Mouse (Mus musculus) mouse trophoblast stem cell (cell line): ENCODE results near the gene Cacnb1.

ENCODE experiments used
- in situ Hi-C, 2 experiments: fragments of 300-500 bp; cut with MseI, MboI; formaldehyde crosslinking; loops; 2 replicates in 1 of 2; 3 replicates in 1 of 2; pipeline ENCODE4 v1.15.1; 2025

Cacnb1 gene

DNA sequence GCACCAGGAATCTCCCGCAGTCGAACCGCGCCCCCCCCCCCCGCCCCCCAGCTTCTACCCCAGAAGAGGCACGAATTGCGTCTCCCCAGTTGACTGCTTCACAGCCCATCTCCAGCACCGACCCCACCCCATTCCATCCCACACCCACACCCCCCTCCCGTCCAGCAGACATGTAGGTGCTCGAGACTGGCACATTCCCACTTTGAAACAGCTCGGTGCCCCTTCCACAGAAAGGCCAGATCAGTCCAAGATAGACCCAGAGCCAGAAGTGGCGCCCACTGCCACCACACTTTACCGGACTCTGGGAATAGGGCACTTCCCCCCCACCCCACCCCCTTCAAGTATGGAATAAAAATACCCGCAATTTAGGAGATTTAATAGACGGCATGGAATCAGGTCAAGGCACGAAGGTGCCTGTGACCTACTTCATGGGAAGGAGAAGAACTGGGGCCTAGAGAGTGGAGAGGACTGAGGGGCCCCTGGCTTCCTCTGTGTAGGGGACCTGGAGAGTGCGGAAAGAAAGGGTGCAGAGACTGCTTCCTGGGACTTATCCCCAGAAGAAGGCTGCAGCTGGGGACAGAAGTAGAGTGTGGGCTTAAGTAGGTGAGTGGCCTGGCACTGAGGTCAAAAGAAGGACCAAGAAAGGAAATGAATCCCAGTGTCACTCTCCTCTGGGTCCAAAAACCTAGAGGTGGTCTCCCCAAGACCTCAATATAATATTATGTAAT, 35.9 kb downstream of the Cacnb1 start:
- in situ Hi-C loops = loop anchor here (5.0 kb wide), 1 partner anchor 50 kb away; no protein-coding TSS in a partner anchor

DNA sequence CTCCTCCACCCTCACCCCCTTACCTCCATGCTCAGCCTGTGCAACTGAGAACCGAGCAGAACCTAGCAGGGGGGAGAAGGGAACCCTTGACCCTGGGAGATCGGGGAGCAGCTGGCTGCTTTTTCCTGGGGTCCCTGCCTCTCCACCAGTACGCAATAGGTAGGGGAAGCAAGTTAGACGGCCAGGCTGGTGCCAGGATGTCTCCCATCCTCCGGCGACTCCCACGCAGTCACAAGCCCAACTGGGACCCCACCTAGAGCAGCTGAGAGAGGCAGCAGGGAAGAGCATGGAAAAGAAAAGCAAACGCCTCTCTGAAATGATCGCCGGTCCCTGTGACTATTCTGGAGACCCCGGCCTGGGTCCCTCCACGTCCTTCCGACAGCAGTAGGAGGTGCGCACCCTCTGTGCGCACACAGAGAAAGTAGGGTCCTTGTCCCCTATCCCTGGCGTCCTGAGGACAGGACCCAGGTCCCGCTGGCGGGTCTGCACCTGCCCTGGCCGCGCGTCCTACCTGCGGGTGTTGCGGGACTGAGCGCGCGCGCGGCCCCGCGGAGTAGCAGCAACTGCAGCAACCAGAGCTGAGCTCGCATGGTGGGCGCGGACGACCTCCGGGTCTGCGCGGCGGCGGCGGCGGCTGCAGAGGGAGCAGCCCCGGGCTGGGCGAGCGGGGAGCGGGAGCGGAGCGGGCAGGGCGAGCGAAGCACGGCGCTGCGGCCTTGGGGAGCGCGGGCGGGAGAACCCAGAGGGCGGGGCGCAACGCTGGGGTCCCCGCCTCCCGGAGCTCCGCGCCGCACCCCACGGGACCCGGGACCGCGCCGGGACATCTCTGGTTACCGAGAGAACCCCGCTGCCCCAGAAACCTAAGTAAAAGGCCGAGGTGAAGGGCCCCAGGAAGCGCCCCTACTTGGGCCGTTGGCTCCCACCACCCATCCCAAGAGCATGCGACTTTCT, 36.8 kb downstream of the Cacnb1 start, which contains the start of gene Plxdc1:
Plxdc1 (minus strand) TSS at position 718 of the 951 bp plus-strand sequence.
- in situ Hi-C loops = loop anchor here (5.0 kb wide), 1 partner anchor 49 kb away; no protein-coding TSS in a partner anchor

DNA sequence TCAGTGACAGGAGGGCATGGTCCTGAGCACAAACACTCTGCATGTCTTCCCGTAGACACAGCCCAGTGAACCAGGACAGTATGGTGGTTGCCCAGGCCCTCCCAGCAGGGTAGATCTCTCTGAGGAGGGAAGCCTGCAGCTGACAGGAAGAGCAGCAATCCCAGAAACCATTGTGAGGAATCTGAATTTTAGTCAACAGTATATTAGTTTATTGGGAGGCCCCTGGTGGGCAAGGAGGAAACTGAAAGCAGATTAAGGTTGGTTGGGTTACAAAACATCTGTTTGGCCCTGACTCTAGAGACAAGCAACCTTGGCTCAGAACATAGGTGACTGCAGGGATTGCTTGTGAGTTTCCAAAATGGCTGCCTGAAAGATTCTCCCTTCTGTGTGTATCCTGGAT, 38.9 kb downstream of the Cacnb1 start:
- in situ Hi-C loops = no loop called here

DNA sequence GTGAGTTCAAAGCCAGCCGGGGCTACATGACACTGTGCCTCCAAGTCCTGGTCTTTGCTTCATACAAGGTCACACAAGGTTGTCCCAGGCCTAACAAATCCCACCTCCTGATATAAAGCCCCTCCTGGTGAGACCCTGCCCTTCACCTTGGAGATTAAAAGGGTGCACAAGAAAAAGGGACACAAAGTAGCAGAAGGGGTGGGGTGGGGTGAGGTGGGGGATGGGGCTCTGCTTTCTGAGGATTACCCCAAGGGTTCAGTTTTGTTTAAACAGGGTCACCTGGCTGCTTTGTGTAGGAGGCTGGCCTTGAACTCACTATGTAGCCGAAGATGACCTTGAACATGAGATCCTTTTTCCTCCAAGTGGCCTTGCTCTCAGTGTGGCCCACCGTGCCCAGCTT, 39.3 kb downstream of the Cacnb1 start:
- in situ Hi-C loops = no loop called here

DNA sequence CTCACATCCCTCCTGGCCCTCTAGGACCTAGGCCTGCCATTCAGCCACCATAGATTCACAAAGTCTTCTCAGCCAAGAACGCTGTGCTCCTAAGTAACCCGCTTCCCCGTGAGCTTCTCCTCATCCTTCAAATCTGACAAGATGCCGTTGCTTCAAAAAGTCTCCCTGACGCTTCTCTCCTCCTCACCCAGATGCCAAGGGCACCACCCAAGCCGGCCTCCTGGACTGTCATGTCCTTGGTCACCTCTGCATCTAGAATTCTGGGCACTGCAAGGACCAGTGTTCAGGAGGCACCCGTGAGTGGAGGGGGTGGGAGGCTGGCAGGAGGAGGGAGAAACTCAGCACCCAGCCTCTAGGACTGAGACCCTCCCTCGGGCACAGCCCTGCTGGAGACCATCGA, 40.1 kb downstream of the Cacnb1 start:
- in situ Hi-C loops = no loop called here

DNA sequence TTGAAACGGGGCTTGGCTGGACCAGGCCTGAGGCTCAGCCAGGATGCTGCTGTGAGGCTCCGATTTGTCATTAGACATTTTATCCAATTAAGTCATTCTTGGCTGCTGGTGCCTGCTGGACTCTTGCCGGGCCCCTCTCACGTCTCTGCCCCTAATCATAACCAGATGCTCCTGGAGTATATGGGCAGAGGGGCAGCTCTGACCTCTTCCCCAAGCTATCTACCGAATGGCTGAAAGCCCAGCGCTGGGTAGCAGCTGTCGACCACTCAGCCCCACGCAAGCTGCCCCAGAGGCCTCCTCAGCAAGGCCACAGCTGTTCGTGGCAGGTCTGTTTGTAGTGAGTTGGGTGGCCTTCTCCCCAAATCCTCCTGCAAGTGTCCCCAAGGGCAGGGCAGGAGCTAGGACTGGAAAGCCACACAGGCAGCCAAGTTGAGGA, 42.3 kb downstream of the Cacnb1 start:
- in situ Hi-C loops = no loop called here

DNA sequence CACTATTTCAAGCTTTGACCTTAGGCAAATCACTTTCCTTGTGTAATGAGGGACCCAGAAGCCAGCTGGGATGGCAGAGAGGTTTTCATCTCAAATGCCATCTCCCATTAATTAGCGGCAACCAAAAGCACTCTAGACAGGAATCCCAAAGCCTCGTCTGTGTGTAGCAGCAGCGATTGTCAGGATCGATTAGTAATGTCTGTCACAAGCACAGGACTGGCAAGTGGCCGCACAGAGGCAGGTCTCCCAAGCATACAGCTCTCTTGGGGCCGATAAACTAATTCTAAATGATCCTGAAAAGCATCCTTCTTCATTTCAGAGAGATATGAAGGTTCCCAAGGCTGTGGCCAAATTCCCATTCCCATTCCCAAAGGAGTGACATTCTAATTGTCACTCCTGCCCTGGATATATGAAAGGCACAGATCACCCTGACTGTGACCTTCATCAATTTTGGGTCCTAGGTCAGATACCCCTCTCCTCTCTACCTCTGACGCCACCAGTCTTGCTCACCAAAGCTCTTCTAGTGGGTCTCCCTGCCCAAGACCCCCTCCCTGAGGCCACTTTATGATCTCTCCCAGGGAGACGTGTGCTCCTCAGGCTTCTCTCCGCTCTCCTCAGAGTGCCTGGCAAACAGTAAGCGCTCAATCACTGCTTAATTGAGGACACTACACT, 42.9 kb downstream of the Cacnb1 start:
- in situ Hi-C loops = no loop called here

DNA sequence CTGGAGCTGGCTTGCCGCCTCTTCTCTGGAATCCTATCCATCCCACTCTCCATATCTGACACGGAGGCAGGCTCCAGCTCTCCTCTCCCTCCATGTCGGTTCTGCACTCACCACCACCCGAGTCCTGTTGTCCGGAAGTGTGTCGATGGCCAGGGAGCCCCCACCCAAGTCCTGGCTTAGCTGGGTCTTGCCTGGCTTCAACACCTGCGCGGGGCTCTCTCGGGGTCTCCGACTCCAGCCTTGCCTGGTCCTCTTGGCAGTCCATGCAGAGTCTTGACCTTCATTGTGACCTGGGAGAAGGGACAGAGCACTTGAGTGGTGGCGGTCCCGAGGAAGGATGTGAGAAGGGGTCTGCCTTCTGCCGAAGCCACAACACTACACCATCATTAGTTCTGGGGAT, 44.4 kb downstream of the Cacnb1 start:
- in situ Hi-C loops = no loop called here

DNA sequence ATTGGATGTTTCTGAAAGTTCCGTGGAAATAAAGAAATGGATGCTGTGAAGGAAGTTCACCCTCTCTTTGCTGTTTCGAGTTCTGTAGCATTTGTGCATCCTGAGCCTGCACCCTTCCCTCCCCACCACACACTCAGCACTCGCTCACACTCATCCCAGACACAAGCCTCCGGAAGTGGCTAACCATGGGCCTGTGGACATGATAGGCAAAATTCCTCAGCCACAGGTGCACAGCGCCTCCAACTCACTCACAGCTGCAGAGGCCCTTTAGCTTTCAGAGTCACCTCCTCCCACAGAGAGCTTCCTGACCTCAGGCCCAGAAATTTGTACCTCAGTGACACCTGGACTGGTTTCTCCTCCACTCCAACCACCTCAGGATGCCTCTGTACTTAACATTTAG, 45.0 kb downstream of the Cacnb1 start:
- in situ Hi-C loops = no loop called here

DNA sequence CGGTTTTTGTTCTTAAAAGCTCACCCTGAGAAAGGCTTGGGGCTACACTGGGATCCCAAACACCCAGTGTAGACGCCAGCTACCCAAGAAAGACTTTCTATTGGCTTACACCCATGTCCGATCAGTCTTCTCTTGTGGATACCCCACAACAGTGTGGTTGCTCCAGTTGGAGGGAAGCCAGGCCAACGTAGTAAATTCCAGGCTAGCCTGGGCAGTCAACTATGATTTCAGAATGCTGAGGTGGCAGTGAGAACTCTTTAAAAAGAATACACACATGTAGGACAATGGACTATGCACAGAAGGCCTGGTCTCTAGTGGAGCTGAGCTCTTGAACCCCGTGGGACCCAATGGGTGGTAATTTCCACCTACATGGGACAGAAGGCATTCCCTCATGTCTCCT, 48.1 kb downstream of the Cacnb1 start:
- in situ Hi-C loops = loop anchor here in 1 of 2 experiments (5.0 kb wide), 1 partner anchor 67 kb away; no protein-coding TSS in a partner anchor

DNA sequence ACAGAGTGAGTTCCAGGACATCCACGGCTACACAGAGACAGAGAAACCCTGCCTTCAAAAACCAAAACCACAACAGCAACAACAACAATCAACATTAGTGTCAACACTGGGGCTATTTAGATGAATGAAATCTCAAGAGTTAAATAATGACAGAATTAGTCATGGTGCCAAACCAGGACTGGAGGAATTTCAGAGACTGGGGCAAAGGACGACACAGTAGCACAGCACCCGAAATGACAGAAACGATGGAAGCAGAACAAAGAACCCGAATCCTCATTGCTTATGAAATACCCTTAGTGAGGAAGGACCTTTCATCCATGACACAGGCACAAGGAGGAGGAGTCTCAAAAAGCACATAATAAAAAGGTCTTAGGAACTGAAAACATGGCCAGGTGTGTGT, 48.7 kb downstream of the Cacnb1 start:
- in situ Hi-C loops = loop anchor here in 1 of 2 experiments (5.0 kb wide), 1 partner anchor 67 kb away; no protein-coding TSS in a partner anchor

DNA sequence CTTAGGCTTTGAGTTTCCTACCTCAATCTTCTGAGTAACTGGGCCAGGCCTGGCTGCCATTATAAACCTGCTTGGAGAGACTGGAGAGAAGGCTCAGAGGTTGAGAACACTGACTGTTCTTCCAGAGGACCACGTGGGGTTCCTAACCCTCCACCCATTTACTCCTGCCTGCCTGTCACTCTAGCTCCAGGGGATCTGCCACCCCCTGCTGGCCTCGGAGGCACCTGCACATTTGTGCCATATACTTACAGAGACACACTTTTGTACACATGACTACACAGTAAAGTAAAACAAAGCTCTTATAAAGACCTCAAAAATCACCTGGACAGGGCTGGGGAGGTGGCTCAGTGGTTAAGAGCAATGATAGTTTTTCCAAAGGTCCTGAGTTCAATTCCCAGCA, 50.4 kb downstream of the Cacnb1 start:
- in situ Hi-C loops = loop anchor here in 1 of 2 experiments (5.0 kb wide), 1 partner anchor 65 kb away; no protein-coding TSS in a partner anchor

DNA sequence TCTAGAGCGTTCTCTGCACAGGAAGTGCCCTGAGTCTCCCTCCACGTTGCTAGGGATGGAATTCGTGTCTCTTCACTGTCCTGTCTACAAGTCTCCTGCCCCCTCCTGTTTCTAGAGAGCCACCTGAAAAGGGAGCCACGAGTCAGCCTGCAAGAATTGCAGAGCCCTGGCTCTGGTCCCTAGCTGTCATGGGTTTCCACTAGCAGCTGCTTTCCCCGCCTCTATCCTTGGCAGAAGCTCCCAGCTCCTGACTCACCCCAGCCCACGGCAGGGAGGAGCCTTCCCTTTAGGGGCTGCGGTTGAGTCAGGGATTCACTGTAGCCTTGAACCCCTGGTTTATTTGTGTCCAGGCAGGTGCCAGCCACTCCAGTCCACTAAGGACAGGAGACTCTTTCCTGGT, 51.6 kb downstream of the Cacnb1 start:
- in situ Hi-C loops = loop anchor here in 1 of 2 experiments (5.0 kb wide), 1 partner anchor 64 kb away; no protein-coding TSS in a partner anchor

DNA sequence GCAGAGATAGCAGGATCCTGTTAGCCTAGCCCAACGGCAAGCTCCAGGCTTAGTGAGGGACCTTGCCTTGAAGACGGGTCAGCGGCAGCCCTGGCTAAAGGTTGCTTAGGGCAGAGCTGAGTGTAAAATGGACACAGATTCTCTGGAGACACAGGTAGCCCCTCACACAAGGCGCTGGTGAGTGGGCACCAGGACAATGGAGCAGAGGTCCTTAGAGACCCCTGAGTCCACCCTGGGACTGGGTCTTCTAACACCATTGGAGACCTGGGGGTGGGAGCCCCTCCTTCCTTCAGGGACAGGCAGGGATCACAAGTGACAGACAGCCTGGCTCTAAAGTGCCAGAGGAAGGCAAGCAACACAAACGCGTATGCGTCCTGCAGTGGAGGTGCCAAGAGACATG, 52.1 kb downstream of the Cacnb1 start:
- in situ Hi-C loops = loop anchor here in 1 of 2 experiments (5.0 kb wide), 1 partner anchor 63 kb away; no protein-coding TSS in a partner anchor

DNA sequence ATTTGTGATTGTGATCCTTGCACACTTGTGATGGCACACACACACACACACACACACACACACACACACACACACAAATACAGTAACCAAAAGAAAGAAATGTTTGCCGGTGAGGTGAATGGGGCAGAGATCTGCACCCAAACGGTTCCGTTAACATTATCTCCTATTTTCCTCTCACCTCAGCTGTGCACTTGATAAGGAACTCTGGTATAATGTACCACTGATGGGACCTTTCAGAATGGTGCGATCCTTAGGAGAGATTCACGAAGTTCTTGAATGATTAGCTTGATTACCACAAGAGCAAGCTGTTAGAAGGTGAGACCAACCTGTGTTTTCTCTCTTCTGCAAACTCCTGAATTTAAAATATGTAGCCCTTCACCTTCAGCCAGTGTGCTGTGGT, 54.4 kb downstream of the Cacnb1 start:
- in situ Hi-C loops = no loop called here

DNA sequence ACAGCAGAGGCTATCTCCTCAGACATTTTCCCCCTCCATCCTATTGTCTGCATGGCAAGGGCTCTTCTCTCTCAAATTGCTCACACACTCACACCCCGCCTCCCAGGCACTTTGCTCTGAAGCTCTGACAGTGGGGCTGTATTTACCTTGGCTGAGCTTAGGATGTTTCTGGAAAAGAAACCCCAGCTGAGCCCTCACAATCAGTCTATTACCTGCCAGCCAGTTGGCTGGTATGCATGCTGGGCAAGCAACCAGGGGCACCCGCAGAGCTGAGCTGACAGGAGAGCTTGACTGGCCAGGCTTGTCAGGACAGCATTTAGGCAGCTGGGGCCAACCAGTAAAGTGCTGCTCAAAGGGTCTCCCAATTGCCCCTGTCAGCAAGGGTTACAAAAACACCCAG, 55.7 kb downstream of the Cacnb1 start:
- in situ Hi-C loops = no loop called here

DNA sequence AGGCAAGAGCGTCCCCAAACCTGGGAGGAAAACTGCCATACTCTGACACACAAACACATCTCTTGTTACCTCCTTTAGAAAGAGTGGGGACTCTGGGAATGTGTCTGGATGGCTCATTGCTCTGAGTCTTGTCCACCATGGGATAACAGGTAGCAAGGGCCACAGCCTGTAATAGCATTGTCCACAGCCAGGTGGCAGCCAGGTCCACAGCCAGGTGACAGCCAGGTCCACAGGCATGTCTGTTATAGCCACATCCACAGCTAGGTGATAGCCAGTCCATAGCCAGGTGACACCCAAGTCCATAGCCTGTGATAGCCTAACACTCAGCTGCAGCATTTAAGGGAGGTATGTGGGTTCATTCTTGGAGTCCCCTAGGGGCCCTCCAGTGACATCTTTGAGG, 61.9 kb downstream of the Cacnb1 start:
- in situ Hi-C loops = no loop called here

DNA sequence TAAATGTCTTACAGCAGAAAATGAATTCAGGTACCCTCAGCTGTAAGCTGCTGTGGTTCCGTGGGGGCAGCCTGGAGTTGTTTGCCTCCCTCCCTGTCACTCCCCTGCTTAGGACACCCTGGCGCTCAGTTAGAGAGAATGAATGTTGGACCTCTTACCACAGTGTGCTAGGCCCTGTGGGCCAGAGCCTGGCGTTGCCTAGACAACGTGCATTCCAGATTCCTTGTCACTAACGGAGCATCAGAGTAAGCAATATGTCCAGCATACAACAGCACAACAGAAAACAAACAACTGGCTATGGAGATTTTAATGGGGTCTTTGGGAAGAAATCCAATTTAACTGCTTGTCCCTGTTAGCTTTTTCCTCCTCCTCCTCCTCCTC, 63.5 kb downstream of the Cacnb1 start:
- in situ Hi-C loops = no loop called here

DNA sequence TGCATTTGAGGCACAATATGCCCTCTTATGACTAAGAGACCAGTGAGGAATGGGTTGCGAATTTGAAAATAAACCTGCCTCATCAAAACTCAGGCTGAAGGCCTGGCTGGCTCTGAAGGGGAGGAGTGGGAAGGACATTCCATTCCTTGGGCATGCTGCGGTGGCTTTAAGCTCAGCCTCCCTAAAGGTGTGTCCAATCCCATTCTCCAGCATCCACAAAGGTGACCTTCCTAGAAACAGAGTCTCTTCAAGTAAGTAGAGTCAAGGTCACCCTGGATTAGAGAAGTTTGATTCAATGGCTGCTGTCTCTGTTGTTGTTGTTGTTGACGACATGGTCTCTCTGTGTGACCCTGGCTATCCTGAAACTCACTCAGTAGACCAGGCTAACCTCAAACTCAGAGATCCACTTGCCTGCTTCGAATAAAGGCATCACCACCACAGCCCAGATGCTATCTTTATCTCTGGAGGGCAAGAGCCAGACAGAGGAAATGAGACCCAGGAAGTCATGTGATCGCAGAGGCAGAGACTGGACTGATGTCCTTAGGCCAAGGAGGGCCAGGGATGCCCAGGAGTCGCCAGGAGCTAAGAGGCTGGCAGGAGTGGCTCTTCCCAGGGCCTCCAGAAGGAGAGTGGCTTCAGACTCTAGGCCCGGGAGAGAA, 64.1 kb downstream of the Cacnb1 start:
- in situ Hi-C loops = no loop called here

DNA sequence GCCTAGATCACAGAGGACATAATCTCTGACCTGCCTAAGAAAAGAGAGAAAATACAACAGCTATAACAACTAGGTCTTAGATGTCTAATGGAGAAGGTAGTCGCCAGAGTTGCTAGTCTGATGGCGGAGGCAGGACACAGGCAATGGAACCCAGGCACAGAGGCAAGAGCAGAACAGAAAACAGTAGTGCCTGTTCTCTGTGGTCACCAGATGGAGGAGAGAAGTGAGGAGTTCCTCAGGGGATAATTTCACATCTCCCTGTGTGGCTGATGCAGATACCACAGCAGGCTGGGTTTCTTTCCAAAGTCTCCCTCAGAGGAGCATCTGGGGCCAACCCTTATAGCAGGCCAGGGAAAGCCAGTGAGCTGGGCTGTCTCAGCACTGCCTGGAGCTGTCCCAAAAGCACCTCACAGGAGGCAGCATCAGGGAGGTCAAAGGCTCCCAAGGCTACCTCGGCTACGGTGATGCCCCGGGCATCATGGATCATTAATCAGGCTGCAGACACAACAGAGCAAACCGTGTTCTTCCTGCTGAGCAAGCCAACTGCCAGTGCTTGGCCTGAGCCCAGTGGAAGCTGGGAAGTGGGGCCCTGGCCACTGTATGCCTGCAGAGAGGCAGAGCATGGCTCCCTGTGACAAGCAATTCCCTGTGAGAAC, 65.8 kb downstream of the Cacnb1 start:
- in situ Hi-C loops = no loop called here

DNA sequence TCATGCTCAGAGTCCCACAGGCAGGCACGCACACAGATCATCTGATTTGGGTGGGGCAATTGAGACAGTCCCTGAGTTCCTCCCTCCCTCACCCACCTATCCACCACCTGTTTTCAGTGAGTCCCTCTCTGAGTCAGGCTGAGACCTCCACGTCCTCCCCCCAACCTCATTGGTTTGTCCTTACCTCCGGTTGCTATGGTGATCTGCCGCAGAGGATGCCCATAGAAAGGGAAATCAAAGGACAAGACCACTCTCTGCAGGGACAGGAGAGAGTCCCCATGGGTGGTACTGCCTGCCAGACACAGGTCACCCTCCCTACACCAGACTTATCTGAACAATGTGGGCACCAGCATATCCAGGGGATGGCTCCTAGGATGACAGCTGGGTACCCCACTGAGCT, 66.9 kb downstream of the Cacnb1 start:
- in situ Hi-C loops = no loop called here
